Mouse (Mus musculus) lung, adult 2 months (tissue): Measurements from ENCODE around the gene Naa11.

ENCODE experiments used
- CTCF ChIP-seq: fragments of 200-500 bp; IDR thresholded peaks from 2 replicates; pipeline ENCODE4 v1.5.1; 2011; ENCODE audit warnings: mild to moderate bottlenecking, low read length, control low read depth; ENCODE audit not compliant: insufficient read depth
- POLR2A ChIP-seq: fragments of 200-500 bp; IDR thresholded peaks from 2 replicates; pipeline ENCODE4 v1.6.1; 2011; ENCODE audit warnings: low read depth, mild to moderate bottlenecking, control low read depth, low read length, borderline replicate concordance; ENCODE audit errors: extremely low read depth

- TF ChIP-seq CTCF (no peak), POLR2A (no peak)
Observed at GRCm38 (mm10) chr5:97413716-97414115, 21.5 kb upstream of the Naa11 start.
